Mouse (Mus musculus) adrenal gland, adult 8-10 months (tissue): ENCODE results near the gene Med21. TPM values are rescaled to one million over a fixed set of nuclear protein-coding genes. Genes with fewer than 3 reads are reported as not detected.
A peak's percentile ranks its signal among the peaks of the same experiment; 100 is the strongest.

Source experiments
- DNase-seq: peaks from one replicate; pipeline ENCODE4 v3.0.0; 2022
- total RNA-seq, 4 experiments: library from RNA; stranded (reverse); gene quantifications; 2 replicates each; pipeline ENCODE4 v1.2.4; 2022

Med21 gene
- 10 to 100 TPM; 59.0 to 79.5 (median 69.0) TPM for total RNA-seq

DNA sequence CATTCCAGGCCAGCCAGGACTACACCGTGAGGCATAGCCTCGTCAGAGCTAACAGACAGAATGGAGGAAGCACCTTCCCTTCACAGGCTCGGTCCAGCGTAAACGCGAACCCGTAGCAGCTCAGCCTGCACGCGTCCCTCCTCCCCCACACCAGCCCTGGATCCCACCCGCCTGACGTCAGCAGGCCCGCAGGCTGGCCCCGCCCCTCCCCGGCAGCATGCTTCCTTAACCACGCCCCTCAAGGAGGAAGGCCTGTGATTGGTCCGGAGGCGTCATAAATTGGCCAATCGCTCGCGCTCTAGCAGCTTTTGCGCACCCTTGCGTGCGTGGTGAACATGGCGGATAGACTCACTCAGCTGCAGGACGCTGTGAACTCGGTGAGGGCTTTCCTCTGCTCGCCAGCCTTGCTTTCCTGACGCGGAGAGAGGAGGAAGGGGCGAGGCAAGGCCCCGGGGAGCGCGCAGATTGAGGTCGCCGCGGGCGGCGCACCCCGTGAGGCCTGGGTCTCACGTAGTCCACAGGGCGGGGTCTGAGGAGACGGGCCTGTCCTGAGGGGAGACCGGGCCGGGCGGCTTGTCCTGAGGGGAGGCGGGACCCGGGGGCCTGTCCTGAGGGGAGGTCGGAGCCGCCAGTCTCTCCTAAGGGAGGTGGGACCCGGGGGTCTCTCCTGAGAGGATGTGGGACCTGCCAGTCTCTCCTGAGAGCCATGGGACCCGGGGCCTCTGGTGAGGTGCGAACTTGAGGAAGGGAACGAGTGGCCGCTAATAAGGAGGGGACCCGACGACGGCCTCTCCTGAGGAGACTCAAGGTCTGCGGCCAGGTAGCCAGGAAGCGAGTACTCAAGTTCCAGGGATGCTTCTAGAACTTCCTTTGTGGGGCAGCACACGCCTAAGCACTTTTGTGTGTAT lies at the start of gene Med21, which contains the start of gene Tm7sf3:
Med21 (plus strand) TSS at position 272 of the 908 bp plus-strand sequence.
Tm7sf3 (minus strand) TSS at position 549 of the 908 bp plus-strand sequence.
- peak; percentile 97 for DNase-seq

DNA sequence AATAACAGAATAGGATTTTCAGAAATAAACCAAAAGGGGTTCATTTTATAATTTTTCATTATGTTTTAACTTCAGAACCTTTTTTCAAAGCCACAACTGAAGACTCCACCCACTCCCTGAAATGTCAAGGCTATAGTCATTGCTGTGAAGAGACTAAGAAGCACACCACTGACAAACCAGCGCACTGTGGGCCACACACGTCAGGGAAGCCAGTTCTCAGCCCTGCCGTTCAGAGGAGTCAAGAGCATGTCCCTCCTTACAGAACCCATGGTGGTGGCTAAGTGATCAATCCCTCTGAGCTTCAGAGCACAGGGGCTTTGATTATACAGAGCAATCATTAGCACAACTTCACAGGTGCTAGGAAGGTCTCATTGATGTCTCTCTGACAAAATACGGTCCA lies 39.7 kb upstream of the Med21 start:
- peak; percentile 40 for DNase-seq

DNA sequence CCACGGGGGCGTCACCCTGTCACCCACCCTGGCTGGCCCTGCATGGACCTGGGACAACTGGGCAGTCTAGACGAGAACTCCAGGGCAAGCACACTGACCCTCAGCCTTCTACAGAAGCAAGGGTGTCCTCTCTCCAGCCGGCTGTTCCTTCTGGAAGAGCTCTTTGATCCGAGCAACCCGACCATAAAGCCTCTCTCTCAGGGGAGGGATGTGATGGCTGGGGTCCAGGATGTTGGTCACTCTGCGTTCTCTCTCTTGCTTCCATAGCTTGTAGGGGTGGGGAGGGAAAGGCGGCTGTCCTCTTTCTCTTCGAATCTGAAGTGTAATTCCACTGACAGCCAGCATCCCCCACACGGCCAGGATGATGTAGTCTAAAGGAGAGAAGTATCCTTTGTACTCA lies 38.7 kb upstream of the Med21 start:
- no peak for DNase-seq

DNA sequence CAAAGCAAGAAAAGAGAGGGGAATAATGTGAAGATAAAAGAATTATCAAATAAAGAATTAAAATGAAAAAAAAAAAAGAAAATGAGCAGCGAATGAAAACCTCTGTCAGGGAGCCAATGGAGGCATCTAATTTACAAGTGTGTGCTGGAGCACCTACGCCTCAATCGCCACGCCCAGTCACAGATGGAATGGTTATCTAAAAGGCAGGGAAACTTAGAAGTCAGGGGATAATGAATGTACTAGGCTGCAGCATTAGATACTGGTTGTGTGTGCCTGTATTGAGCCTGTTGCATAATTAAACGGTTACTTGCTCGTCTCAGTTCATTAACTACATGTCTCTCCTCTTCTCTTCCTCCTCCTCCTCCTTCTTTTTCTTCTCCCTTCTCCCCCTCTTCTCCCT lies 31.0 kb upstream of the Med21 start:
- no peak for DNase-seq

DNA sequence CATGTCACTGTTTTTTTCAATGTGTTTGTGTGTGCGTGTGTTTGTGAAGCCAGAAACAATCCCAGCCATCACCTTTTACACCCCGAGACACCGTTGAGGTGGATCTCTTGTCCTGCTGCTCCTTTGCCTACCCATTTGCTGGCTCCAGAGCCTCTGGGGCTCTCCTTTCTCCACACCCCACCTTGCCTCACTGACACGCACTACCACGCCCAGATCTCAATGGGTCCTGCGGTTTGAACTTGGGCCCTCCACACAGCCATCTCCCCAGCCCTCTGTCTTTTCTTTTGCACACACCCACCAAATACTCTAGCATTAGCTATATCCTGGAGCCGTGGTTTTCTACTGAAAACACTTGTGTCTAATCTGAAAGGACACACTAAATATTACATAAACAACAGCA lies 30.4 kb upstream of the Med21 start:
- no peak for DNase-seq

DNA sequence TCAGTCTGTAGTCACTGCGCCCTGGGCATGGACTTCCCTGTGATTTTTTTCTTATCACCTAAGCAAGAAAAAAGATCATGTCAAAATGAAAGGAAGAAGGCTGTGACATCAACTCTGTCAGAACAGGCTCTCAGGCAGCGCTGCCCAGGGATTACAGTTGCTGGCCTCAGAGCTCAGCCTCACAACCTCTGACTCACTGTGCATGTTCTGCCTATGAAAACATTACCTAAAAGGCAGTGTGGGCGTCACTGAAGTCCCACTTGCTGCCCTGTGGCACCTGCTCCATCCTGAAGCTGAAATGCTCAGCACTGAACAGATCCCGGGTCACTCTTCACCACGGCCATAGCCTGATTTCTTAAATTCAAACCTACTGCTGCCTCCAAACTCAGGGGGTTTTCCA lies 29.6 kb upstream of the Med21 start:
- DNase-seq, result no peak

DNA sequence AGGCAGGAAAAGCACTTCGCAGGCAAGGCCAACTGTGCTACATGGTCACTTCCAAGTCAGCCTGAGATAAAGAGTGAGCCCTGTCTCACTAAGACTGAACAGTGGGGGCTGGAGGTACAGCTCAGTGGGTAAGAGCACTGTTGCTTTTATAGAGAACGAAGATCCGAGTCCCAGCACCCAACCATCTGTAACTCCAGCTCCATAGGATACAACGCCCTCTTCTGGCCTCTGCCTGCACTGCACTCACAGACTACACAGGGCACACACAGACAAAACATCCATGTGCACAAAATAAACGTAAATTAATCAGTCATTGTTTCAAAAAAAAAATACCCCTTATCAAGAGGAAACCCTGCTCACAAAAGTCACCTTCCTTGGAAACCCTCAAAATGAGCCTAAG lies 28.4 kb upstream of the Med21 start:
- no peak for DNase-seq

DNA sequence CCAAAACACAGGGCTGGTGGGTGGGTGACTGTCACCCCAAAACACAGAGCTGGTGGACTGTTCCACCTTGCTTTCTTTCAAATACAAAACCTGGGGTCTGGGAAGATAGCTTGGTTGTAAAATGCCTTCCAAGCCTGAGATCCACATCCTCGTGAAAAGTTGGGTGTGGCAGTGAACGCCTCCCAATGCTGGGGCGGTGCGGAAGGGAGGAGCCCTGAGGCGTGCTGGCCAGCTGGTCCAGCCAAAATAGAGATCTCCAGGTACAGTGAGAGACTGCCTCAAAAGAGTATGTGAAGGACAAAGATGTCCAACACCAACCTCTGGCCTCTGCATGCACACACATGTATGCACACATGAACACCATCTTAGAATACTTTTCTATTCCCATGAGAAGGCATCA lies 27.8 kb upstream of the Med21 start:
- no peak for DNase-seq

DNA sequence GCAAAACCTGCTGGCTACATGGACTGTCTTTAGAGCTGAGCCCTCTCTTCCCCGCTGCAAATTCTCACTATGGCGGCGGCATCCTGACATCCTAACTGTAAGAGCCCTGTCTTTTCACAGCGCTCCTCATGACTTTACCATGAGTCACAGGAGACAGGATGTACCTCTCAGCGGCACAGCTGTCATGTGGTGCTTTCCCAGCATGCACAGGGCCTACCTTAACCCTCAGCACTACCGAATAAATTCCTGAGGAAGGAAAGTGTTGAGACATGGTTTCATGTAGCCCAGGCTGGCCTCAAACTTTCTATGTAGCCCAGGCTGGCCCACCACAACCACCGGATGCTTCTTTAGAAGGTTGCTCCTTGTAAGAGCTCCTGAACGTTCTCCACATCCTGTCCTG lies 26.5 kb upstream of the Med21 start:
- no peak for DNase-seq

DNA sequence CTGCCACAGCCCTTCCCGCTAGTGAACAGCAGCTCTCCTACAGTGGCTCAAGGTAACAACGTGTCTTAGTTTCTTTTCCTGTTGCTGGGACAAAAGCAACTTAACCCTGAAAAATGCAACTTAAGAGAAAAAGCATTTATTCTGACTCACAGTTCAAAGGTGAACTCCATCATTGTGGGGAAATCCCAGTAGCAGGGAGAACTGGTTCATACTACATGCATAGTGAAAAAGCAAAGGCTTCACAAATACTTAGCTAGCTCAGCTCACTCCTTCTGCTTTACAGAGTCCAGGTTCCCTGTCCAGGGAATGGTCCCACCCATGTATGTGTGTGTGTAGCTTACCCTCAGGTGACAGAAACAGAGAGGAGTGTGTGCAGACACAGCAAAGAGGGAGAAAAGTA lies 25.7 kb upstream of the Med21 start:
- no peak for DNase-seq

DNA sequence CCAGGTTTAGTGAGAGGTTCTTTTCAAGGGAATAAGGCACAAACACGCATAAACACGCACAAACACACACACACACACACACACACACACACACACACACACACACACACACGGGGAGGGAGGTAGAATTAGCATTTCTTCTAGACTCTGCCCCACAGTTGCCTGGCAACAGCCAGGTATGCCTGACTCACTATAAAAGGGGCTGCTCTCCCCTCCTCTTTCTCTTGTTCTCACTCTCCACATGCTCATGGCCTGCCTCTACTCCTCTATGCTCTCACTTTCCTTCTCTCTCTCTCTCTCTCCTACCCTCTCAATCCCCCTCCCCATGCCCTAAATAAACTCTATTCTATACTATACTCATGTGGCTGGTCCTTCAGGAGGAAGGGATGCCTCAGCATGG lies 14.2 kb upstream of the Med21 start:
- DNase-seq, result no peak

DNA sequence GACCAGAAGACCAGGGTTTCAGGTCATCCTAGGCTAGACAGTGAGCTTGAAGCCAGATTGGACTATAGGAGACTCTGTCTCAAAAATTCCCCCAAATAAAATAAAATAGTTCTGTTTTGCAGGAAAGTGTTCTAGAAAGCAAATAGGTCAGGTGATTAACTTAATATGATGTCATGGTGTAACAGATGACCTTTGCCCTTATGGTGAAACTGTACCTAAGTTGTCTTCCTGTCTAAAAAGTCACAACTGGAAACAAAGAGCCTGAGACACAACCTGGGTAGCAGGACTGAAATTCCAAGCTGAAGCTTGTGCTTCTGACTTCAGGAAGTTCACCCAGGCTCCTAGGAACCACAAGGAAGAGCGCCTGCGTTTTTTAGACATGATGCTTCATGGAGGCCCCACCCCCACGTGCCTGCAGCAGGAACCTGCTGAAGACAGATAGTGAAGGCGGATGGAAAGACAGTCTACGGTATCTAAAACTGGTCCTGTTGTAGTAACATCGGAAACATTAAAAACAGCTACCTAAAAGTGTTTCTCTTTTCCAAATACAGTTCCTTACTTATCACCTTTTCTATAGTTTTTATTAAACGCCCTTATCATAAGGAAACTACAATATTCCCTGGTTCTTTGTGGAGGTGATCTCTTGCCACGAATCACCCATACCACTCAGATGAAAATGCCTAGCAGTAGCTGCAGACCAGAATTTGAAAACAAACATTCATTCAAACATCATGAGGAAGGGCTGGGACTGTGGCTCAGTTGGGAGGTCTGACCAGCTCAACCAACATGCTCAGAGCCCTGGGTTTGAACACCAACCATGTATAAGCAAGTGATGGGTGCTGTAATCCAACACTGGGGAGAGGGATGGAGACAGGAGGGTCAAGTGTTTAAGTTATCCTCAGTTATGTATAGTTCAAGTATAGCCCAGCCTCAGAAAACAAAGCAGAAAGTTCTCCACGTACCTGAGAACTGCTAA lies 12.3 kb upstream of the Med21 start:
- no peak for DNase-seq

DNA sequence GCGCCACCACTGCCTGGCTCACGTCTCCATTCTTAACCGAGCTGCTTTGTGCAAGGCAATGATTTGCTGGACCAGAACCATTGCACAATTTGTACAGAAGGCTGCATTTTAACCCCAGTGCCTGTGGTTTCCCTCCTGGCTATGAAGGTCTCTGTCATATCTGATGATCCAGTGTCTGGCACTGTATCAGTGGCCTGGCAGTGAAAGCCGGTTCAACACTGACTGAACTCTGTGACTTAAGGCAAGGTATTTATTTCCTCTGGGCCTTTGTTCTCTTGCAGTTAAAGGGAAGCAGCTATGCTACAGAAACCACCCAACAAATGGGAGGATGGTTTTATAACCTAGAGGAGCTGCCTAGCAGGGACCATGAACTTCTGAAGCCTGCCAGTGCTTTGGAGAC lies 11.4 kb upstream of the Med21 start:
- peak; percentile 78 for DNase-seq

DNA sequence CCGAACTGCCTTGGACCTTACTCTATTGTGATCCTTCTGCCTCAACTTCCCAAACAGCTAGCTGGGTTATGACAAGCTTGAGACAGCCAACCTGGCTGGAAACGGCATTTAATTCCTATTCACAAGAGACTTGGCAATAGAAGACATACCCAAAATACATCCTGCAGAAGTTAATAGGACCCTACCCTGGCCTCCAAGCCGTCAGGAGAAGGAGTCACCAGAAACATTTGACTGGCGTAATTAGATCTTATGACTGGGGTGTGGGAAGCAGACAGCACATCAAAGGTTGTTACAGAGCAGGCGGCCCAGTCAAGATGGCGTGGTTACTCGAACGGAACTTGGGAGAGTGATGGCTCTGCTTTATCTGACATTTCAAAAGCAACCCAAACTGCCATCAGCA lies 10.5 kb upstream of the Med21 start:
- no peak for DNase-seq

DNA sequence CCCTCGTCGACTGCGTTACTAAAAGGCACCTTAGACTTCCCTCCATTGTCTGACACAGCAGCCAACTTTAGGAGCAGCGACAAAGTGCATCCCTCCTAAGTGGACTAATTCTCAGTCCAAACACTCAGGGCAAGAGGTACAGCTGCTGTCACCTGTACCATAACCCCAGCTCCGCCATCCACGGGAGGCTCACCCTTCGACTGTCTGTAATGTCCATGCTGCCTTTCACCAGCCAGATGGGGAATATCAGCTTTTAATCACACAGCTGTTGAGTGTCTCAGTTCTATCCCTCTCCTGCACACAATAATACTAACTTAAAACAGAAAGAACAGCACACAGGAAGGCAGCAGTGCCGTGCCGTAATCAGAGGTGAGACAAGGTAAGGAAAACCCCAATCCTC lies 9.9 kb upstream of the Med21 start:
- no peak for DNase-seq

DNA sequence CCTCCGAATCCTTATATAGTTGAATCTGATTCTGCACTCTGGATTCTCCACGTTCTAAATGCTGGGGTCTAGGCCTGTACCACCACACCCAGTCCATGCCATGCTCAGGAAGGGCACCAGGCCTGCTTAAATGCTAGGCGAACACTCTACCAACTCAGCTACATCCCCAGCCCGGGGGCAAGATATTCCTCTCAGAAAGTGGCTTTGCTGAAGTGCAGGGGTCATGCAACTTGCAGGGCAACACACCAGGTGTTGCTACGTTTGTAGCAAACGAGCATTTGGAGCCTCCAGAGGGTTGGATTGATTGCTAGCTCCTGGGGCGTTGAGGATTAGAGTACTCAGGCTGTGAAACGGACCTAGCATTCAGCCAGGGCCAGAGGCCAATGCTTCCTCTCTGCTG lies 9.2 kb upstream of the Med21 start:
- DNase-seq, result no peak

DNA sequence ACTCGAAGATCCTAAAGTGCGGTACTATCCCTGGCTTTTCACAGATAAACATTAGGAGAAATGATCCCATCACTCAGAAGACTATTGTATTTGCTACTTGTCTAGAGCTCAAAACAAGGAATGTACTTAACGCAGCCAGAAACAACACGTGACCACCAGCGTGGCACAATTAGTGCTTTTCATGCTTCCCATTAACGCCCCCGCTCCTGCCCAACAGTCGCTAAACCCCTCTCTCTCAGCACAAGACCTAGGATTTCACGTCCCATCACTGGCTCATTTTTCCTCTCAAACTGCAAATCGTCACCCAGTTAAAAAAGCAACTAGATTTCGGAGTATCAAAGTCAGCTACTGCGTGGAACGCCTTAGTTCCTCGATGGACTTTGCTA lies 8.7 kb upstream of the Med21 start:
- no peak for DNase-seq

DNA sequence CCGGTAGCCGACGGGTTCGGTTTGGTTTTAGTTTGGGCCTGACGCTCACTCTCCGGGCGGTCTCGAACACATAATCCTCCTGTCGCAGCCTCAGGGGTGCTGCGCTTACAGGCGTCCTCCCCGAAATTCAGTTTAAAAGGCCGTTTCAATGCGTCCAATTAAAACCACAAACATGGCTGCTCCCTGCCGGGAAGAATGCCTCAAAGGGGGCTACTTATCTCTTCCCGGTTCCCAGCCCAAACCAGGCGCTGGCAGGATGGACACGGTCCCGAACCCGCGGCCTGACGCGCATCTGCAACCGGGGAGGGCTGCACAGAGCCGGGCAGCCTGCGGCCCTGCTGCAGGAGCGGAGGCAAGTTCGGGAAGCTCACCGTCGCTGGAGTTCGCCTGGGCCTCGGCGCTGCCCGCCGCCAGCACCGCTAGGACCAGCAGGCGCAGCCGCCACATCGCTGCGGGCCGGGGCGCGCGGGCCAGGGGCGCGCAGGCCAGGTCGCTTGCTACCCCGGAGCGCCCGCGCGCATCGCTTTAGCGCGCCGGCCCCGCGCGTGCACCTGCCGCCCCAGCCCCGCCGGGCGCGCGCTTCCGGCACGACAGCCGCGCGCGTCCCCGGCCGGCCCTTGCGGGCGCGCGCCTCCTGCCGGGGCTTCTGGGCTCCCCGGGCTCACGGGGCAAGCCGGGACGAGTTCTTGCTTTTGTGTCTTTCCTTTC lies 8.2 kb upstream of the Med21 start:
- peak; percentile 47 for DNase-seq

DNA sequence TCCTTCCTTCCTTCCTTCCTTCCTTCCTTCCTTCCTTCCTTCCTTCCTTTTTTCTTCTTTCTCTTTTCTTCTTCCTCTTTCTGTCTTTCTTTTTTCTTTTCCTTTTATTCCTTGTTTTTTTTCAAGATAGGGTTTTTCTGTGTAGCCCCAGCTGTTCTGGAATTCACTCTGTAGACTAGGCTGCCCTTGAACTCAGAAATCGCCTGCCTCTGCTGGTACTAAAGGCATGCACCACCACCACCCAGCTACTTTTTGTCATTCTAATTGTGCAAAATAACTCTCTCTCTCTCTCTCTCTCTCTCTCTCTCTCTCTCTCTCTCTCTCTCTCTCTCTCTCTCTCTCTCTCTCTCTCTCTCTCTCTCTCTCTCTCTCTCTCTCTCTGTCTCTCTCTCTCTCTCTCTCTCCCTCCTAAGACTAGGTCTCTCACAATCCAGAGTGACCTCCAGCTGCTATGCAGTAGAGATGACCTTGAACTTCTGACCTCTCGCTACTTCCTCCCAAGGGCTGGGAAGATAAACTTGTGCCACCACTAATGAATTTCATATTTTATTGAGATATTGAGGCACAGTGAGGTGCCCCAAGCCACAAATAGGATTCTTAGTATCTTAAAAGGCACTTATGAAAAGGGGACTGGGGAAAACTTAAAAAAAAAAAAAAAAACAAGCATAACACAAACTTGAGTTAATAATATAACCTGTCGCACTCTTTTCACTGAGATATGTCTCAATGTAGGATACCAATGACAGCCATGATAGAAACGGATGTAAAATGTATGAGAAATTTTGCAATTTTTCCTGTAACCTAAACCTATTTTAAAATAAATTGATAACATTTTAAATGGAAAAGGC lies 7.4 kb upstream of the Med21 start:
- DNase-seq, result no peak

DNA sequence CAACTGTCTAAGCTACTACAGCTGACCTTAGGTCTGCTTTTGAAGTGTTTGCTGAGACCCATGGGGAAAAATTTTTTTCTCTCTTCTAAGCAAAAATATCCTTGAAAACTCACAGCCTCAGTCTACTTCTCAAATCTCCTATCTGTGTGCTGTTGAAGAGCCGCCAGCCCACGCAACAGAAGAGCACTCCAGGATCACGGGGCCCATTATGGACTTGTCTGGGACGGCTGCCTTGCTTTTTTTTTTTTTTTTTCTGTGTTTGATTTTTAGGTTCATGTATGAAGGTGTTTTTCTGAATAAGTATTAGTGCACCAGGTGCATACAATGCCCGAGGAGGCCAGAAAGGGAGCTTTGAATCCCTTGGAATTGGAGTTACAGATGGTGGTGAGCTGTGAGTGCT lies 5.9 kb upstream of the Med21 start:
- no peak for DNase-seq

DNA sequence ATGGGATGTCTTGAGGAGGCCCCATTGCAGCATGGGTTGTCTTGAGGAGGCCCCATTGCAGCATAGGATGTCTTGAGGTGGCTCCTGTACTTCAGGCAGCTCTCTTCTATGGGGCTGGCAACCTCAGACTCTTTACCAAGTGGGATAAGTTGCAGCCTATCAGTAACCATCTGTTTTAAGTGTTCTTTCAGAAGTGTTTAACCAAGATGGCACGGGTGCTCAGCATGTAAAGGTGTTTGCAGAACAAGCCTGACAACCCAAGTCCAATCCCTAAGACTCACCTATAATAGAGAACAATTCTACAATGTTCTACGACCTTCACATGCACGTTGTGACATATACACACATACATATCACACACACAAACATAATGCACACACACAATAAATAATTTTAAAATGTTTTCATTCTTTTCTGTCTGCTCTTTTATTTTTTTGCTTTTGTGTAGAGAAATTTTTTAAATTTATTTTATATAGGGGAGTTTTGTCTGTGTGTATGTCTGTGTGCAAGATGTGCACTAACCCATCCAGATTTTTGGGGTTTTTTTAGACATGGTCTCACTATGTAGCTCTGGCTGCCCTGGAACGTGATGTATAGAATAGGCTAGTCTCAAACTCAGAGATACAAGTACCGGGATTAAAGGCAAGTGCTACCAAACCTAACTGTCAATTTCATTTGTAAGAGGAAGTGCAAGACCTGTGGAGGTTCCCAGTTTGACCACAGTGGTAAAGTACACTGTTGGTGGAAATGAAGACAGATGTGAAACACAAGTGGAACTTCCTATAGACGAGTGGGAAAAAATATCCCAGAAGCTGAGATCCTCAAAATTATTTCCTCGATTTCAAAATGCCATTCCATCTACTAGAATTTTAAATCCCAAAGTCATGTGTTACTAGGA lies 2.0 kb upstream of the Med21 start:
- no peak for DNase-seq
